In genomic region chr3:30083268-30083667, GRCm38 (mm10) we compare ENCODE assay signal across 15 mouse cellular contexts.
"Had no signal": no experiment of that assay in that cellular context is flagged by ENCODE, and none has a peak within 500 bp of the region (broad histone marks: within the 10 kb centered on the region; RNA-seq: fewer than 3 reads in every experiment).

No protein-coding gene starts in this region.

- H3K4me1 ChIP-seq: stomach, embryonic 15.5 days had no signal

- H3K4me2 ChIP-seq: lung, embryonic 14.5 days; midbrain, embryonic 11.5 days; midbrain, embryonic 13.5 days; midbrain, embryonic 15.5 days; neural tube, embryonic 12.5 days; stomach, embryonic 15.5 days had no signal

- H3K27me3 ChIP-seq: megakaryocyte, embryonic 14.5 days; midbrain, embryonic 13.5 days; midbrain, embryonic 15.5 days; neural tube, embryonic 12.5 days; stomach, embryonic 15.5 days had no signal

- H3K9ac ChIP-seq: lung, embryonic 14.5 days; midbrain, embryonic 13.5 days; midbrain, embryonic 15.5 days; neural tube, embryonic 12.5 days; stomach, embryonic 15.5 days had no signal

- H3K9me3 ChIP-seq: megakaryocyte, embryonic 14.5 days; midbrain, embryonic 13.5 days; midbrain, embryonic 15.5 days; neural tube, embryonic 12.5 days; stomach, embryonic 15.5 days had no signal

- H3K4me3 ChIP-seq: megakaryocyte, embryonic 14.5 days; midbrain, embryonic 13.5 days; midbrain, embryonic 15.5 days; neural tube, embryonic 12.5 days; stomach, embryonic 15.5 days had no signal

- DNase-seq: lung, adult 18-20 months; lung, embryonic 14.5 days; lung, postnatal 10 days; lung, postnatal 4 days; right cerebral cortex, adult 18-20 months; thymus, adult 2 months; thymus, postnatal 25 days; thymus, postnatal 4 days had no signal

- H3K36me3 ChIP-seq: midbrain, embryonic 13.5 days; midbrain, embryonic 15.5 days; neural tube, embryonic 12.5 days; stomach, embryonic 15.5 days had no signal

- ATAC-seq: midbrain, embryonic 13.5 days; midbrain, embryonic 15.5 days had no signal

- H3K27ac ChIP-seq: midbrain, embryonic 13.5 days; midbrain, embryonic 15.5 days; neural tube, embryonic 12.5 days; stomach, embryonic 15.5 days; stomach, postnatal 0 days had no signal
